Mouse (Mus musculus): ENCODE measurements around the gene Ascl5.

Ascl5 gene

GRCm38 (mm10) chr1:136050312-136051012 is at the start of gene Ascl5:
Ascl5 (plus strand) TSS chr1:136050804.
- ATAC-seq (ENCODE audit: insufficient number of reproducible peaks, low FRiP score, low TSS enrichment): no peak

GRCm38 (mm10) chr1:136001438-136001837 is 49.2 kb upstream of the Ascl5 start:
- ATAC-seq (ENCODE audit: insufficient number of reproducible peaks, low FRiP score, low TSS enrichment): no peak

GRCm38 (mm10) chr1:136006292-136006748 is 44.3 kb upstream of the Ascl5 start, which contains the start of gene Igfn1:
Igfn1 (minus strand) TSS chr1:136006342.
- ATAC-seq (ENCODE audit: insufficient number of reproducible peaks, low FRiP score, low TSS enrichment): no peak

GRCm38 (mm10) chr1:136007211-136008158 is 43.1 kb upstream of the Ascl5 start, which contains the start of gene Tmem9:
Tmem9 (plus strand) TSS chr1:136008150.
- ATAC-seq (ENCODE audit: insufficient number of reproducible peaks, low FRiP score, low TSS enrichment): no peak

GRCm38 (mm10) chr1:136008159-136008533 is 42.5 kb upstream of the Ascl5 start:
- no peak for ATAC-seq (ENCODE audit: insufficient number of reproducible peaks, low FRiP score, low TSS enrichment)

GRCm38 (mm10) chr1:136010247-136010646 is 40.4 kb upstream of the Ascl5 start:
- no peak for ATAC-seq (ENCODE audit: insufficient number of reproducible peaks, low FRiP score, low TSS enrichment)

GRCm38 (mm10) chr1:136013513-136013912 is 37.1 kb upstream of the Ascl5 start:
- ATAC-seq (ENCODE audit: insufficient number of reproducible peaks, low FRiP score, low TSS enrichment): no peak

GRCm38 (mm10) chr1:136014796-136015502 is 35.7 kb upstream of the Ascl5 start:
- no peak for ATAC-seq (ENCODE audit: insufficient number of reproducible peaks, low FRiP score, low TSS enrichment)

- no peak for ATAC-seq (ENCODE audit: insufficient number of reproducible peaks, low FRiP score, low TSS enrichment)
These were observed 33.3 kb upstream of the Ascl5 start for GRCm38 (mm10) chr1:136017307-136017706.

- peak; percentile 99 for ATAC-seq (ENCODE audit: insufficient number of reproducible peaks, low FRiP score, low TSS enrichment)
These were observed 32.7 kb upstream of the Ascl5 start for GRCm38 (mm10) chr1:136017907-136018313.

GRCm38 (mm10) chr1:136018390-136019189 is 32.0 kb upstream of the Ascl5 start:
- ATAC-seq (ENCODE audit: insufficient number of reproducible peaks, low FRiP score, low TSS enrichment): 0 out of 2 replicates have a peak, but pooled peaks have one; percentile 14

GRCm38 (mm10) chr1:136030201-136030600 is 20.4 kb upstream of the Ascl5 start:
- no peak for ATAC-seq (ENCODE audit: insufficient number of reproducible peaks, low FRiP score, low TSS enrichment)

GRCm38 (mm10) chr1:136031697-136032096 is 18.9 kb upstream of the Ascl5 start:
- no peak for ATAC-seq (ENCODE audit: insufficient number of reproducible peaks, low FRiP score, low TSS enrichment)

GRCm38 (mm10) chr1:136032961-136033360 is 17.6 kb upstream of the Ascl5 start:
- no peak for ATAC-seq (ENCODE audit: insufficient number of reproducible peaks, low FRiP score, low TSS enrichment)

GRCm38 (mm10) chr1:136038746-136039538 is 11.7 kb upstream of the Ascl5 start:
- no peak for ATAC-seq (ENCODE audit: insufficient number of reproducible peaks, low FRiP score, low TSS enrichment)

- ATAC-seq (ENCODE audit: insufficient number of reproducible peaks, low FRiP score, low TSS enrichment): no peak
These were observed 10.2 kb upstream of the Ascl5 start for GRCm38 (mm10) chr1:136040452-136040851.

GRCm38 (mm10) chr1:136040874-136041273 is 9.7 kb upstream of the Ascl5 start:
- ATAC-seq (ENCODE audit: insufficient number of reproducible peaks, low FRiP score, low TSS enrichment): no peak

- ATAC-seq (ENCODE audit: insufficient number of reproducible peaks, low FRiP score, low TSS enrichment): no peak
These were observed 4.8 kb upstream of the Ascl5 start for GRCm38 (mm10) chr1:136045774-136046173.

GRCm38 (mm10) chr1:136047432-136047831 is 3.2 kb upstream of the Ascl5 start:
- 0 out of 2 replicates have a peak, but pooled peaks have one; percentile 19 for ATAC-seq (ENCODE audit: insufficient number of reproducible peaks, low FRiP score, low TSS enrichment)
